Mouse (Mus musculus) megakaryocyte, embryonic 14.5 days (primary cell): ENCODE measurements around the gene Ubxn11.

ENCODE experiments used
- FLI1 ChIP-seq: IDR thresholded peaks from 2 replicates; pipeline ENCODE4 v1.6.1; 2012; ENCODE audit warnings: low read length, inconsistent platforms, mixed read lengths
- GATA1 ChIP-seq: IDR thresholded peaks from 3 replicates; pipeline ENCODE4 v1.6.1; 2012; ENCODE audit warnings: mixed read lengths, low read length, inconsistent platforms, borderline replicate concordance

DNA sequence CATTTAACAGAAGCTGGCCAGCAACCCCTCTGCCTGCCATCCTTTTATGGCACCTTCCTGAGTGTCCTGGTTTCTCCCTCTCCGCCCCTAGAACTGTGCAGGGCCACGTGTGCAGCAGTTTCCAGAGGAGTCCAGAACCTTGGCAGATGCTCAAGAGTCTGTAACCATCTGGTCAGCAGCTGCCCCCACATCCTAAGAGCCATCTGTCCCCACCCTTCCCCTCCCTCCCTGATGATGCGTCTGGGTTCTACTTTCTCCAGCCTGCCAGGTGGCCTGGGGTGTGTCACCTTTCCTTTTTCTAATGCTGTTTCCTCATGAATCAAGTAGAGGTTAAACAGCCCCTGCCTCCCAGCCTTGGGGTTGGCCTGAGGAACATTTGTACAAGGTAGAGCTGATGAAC lies 19.9 kb downstream of the Ubxn11 start:
- TF ChIP-seq GATA1, result no peak
- no peak for TF ChIP-seq FLI1
